Mouse (Mus musculus): ENCODE measurements around the gene Ust.

GRCm38 (mm10) chr10:8173032-8173431, 345.6 kb downstream of the Ust start:
- no peak for TF ChIP-seq POLR2A (IDR thresholded peaks at IDR 0.05; ENCODE audit: borderline replicate concordance, insufficient read depth, low read length)
- TF ChIP-seq CTCF (IDR thresholded peaks at IDR 0.05; ENCODE audit: borderline replicate concordance, insufficient read depth, low read depth, low read length) = no peak

Data from cerebellum, adult 2 months (tissue).